Mouse (Mus musculus): ENCODE results near the gene Babam2.
"Not testable (repeated sequence)": the region's sequence is repeated elsewhere in the genome, so short reads cannot be mapped to it uniquely, and the experiment has no call there.

The Babam2 gene

GRCm38 (mm10) chr5:31950532-31950931 lies 253.0 kb downstream of the Babam2 start:
- DNase-seq: no peak

- DNase-seq: no peak
These were observed 257.7 kb downstream of the Babam2 start for GRCm38 (mm10) chr5:31955184-31955583.

GRCm38 (mm10) chr5:31956336-31956735 lies 258.9 kb downstream of the Babam2 start:
- no peak for DNase-seq

GRCm38 (mm10) chr5:31959886-31960285 lies 262.4 kb downstream of the Babam2 start:
- peak; percentile 9 to 17 for DNase-seq

- DNase-seq: no peak
These were observed 263.9 kb downstream of the Babam2 start for GRCm38 (mm10) chr5:31961423-31961822.

GRCm38 (mm10) chr5:31962346-31962745 lies 264.9 kb downstream of the Babam2 start:
- no peak for DNase-seq

- no peak for DNase-seq
These were observed 265.9 kb downstream of the Babam2 start for GRCm38 (mm10) chr5:31963352-31963751.

GRCm38 (mm10) chr5:31963851-31964250 lies 266.4 kb downstream of the Babam2 start:
- no peak for DNase-seq

- DNase-seq: no peak
These were observed 269.3 kb downstream of the Babam2 start for GRCm38 (mm10) chr5:31966741-31967140.

- DNase-seq: peak; percentile 20 to 26
These were observed 270.0 kb downstream of the Babam2 start for GRCm38 (mm10) chr5:31967526-31967925.

GRCm38 (mm10) chr5:31968046-31968506 lies 270.6 kb downstream of the Babam2 start:
- peak; percentile 36 to 50 for DNase-seq

- DNase-seq: not testable (repeated sequence)
These were observed 274.9 kb downstream of the Babam2 start for GRCm38 (mm10) chr5:31972416-31972815.

GRCm38 (mm10) chr5:31974614-31975168 lies 277.2 kb downstream of the Babam2 start:
- DNase-seq: no peak

GRCm38 (mm10) chr5:31982061-31982460 lies 284.6 kb downstream of the Babam2 start:
- no peak for DNase-seq

GRCm38 (mm10) chr5:31983161-31983560 lies 285.7 kb downstream of the Babam2 start:
- no peak for DNase-seq

- DNase-seq: no peak
These were observed 286.4 kb downstream of the Babam2 start for GRCm38 (mm10) chr5:31983817-31984368.

GRCm38 (mm10) chr5:31984369-31984961 lies 287.0 kb downstream of the Babam2 start:
- DNase-seq: no peak

- DNase-seq: no peak
These were observed 287.5 kb downstream of the Babam2 start for GRCm38 (mm10) chr5:31985021-31985420.

GRCm38 (mm10) chr5:31987541-31988307 lies 290.2 kb downstream of the Babam2 start:
- DNase-seq: no peak

- no peak for DNase-seq
These were observed 299.9 kb downstream of the Babam2 start for GRCm38 (mm10) chr5:31997189-31997954.

- no peak for DNase-seq
These were observed 301.3 kb downstream of the Babam2 start for GRCm38 (mm10) chr5:31998806-31999205.

GRCm38 (mm10) chr5:32000076-32000475 lies 302.6 kb downstream of the Babam2 start:
- DNase-seq: no peak

- DNase-seq: no peak
These were observed 303.8 kb downstream of the Babam2 start for GRCm38 (mm10) chr5:32001266-32001665.

All from cerebellum, adult 18-20 months (tissue).